Mouse (Mus musculus) heart, embryonic 16.5 days (tissue): ENCODE results near the gene Scube1. TPM values are rescaled to one million over a fixed set of nuclear protein-coding genes. Genes with fewer than 3 reads are reported as not detected.

Experiments
- polyA plus RNA-seq: library from polyadenylated mRNA; unstranded; fragments of >200 nt; fragmentation: Nextera tagmentation; extraction: Ambion mirVana; gene quantifications from 2 replicates; pipeline ENCODE4 v1.2.1, GENCODE M21; 2015

The Scube1 gene
- polyA plus RNA-seq, 1 experiment from 2014 or later = 4.0 TPM

Other genes with a start within 250 kb of the Scube1 start
- gene Ttll1, start 214.1 kb downstream of the Scube1 start, polyA plus RNA-seq = 23.9 and 24.1 TPM in 2 replicates
- gene Bik, start 198.2 kb downstream of the Scube1 start, polyA plus RNA-seq = 22.9 TPM in 2 replicates
- gene Tspo, start 161.4 kb downstream of the Scube1 start, polyA plus RNA-seq = 182 and 185 TPM in 2 replicates
- gene Mcat, start 161.2 kb downstream of the Scube1 start, polyA plus RNA-seq = 32.9 and 34.6 TPM in 2 replicates
- gene Ttll12, start 129.9 kb downstream of the Scube1 start, polyA plus RNA-seq = 18.8 and 20.7 TPM in 2 replicates
- gene Mpped1, start 54.4 kb upstream of the Scube1 start, polyA plus RNA-seq = 0.17 and 0.21 TPM in 2 replicates